Mouse (Mus musculus) skeletal muscle tissue, adult 2 months (tissue): ENCODE results near the gene Ppid.
"Not testable (repeated sequence)": the region's sequence is repeated elsewhere in the genome, so short reads cannot be mapped to it uniquely, and the experiment has no call there.

ENCODE experiments used
- DNase-seq: peaks from one replicate; pipeline ENCODE4 v3.0.0-alpha.2; 2012; ENCODE audit warnings: low read depth, low spot score

Gene Ppid

DNA sequence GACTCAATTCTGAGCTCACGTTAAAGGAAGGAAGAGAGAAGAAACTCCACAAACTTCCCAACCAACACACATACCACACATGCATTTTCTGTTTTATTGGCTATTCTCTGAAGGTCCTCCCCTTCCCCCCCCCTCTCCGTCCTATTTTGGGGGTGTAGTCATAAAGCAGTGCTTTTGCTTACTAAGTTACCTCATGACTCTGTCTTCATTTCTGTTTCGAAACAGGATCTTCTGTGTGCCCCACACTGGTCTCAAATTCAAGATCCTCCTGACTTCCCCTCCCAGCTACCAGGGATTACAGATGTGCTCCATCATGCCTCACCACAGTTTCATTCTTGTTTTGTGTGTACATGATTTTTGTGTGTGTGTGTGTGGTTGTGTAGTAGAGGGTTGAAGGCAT is 18.7 kb upstream of the Ppid start:
- DNase-seq = no peak

DNA sequence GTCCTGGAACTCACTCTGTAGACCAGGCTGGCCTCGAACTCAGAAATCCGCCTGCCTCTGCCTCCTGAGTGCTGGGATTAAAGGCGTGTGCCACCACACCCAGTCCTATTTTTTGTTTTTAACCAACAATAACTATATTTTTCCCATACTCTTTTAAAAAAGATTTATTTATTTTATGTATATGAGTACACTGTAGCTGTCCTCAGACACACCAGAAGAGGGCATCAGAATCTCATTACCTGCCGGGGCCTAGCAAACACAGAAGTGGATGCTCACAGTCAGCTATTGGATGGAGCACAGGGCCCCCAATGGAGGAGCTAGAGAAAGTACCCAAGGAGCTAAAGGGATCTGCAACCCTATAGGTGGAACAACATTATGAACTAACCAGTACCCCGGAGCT is 17.8 kb upstream of the Ppid start:
- not testable (repeated sequence) for DNase-seq

DNA sequence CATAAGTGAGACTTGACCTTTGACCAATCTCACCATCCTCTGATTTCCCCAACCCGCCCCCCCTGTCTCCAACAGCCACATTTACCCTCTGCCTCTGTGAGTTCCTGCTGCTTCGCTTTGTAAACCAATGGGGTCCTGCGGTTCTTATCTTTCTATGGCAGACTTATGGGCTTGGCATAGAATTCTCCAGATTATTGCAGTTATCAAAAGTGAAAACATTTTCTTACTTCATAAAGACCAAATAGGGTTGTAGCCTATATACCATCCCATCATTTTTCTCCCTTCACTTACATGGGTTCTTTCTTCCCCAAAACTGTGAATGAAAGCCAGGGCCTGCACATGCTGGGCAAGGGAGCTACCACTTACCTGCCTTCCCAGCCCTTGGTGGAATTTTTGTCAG is 16.8 kb upstream of the Ppid start:
- DNase-seq = no peak

DNA sequence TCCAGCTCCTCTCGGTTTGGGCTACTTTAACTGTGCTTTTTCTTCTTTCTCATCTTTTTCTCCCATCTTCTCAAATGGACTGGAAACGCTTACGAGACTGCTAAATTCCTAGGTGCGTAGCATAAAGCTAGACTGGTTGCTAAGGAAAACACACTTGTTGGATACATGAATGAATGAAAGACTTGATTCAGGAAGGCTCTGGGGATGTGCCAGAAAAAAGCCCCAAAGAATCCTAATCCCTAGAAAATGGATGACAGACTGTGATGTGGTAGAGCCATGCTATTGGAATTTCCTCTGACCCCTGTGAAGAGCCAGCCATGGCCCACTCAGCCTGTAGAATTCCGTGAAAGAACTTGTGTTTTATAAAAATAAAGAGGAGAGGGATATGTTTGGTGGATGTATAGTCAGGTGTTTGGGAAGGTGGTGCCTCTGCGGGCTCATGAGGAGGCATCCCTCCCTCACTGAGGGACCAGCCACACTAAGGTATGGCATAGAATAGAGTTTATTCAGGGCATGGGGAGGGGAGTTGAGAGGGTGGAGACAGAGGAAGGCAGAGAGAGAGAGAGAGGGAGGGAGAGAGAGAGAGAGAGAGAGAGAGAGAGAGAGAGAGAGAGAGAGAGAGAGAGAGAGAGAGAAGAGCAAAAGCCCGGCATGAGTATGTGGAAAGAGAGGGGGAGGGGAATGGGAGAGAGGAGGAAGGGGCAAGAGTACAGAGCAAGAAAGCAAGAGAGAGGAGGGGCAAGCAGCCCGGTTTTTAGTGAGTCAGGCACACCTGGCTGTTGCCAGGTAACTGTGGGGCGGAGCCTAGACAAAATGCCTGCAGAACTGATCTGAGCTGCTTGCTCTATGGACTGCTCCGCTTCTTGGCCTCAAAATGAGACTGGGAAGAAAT is 15.3 kb upstream of the Ppid start:
- no peak for DNase-seq

DNA sequence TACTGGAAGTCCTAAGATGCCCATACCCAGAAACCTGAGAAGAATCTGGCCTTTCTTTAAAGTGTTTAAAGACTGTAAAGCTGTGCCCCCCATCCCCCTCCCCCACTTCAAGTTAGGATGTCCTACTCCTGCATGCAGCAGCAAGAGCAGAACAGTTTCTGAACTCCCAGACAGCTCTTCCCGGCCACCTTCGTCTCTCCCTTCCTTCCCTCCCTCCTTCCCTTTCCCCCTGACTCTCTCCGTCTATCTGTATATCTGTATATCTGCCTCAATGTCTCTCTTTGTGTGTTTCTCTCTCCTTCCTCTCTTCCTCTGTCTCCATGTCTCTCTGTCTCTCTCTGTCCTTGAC is 14.7 kb upstream of the Ppid start:
- DNase-seq = no peak

DNA sequence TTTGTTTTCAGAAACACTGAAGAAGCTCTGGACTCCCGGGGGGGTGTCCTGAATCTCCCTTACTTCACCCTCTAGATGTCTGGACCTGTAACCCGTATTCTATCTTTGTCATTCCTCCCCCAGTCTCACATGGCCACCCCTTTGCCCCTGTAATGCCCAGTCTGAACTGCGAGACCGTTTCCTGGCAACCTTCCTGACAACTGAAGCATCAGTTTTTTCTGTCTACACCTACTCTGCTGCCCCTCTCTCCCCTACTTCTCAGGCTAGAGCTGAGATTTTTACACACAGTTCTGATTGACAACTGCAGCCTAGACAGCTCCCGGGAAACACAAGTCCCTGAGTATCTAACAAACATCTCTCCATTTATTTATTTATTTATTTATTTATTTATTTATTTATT is 14.3 kb upstream of the Ppid start:
- no peak for DNase-seq

DNA sequence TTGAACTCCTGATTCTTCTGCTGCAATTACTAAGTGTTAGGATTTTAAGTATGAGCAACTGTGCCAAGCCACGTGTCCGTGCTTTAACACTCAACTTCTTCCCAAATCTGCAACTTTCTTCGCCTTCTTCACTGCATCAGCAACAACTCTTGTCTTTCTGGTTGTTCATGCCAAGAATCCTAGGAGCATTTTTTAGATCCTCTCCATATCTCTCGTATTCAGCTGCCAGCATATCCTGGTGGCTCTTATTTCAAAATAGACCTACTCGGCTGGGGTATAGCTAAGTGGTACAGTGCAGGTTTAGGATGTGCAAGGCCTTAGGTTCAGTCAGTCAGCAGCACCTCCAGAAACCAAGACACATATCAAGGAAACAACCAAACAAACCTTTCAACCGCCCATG is 13.5 kb upstream of the Ppid start:
- no peak for DNase-seq

DNA sequence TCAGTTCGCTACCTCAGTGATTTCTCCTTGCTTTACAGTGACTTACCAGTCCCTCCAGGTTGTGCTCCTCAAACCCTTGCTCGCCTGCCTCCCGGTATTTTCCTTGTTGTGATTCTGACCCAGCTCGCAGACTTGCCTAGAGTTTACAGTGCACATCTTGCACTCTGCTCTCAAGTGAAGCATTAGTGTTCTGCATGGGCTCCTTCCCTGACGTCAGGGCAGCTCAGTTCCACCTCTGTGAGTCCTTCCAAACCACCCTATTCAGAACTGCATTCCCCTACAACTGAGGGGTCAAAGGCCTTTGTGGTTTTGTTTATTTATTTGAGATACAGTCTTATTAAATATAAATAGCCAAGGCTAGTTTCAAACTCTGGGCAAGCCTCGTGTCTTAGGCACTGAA is 13.0 kb upstream of the Ppid start:
- no peak for DNase-seq

DNA sequence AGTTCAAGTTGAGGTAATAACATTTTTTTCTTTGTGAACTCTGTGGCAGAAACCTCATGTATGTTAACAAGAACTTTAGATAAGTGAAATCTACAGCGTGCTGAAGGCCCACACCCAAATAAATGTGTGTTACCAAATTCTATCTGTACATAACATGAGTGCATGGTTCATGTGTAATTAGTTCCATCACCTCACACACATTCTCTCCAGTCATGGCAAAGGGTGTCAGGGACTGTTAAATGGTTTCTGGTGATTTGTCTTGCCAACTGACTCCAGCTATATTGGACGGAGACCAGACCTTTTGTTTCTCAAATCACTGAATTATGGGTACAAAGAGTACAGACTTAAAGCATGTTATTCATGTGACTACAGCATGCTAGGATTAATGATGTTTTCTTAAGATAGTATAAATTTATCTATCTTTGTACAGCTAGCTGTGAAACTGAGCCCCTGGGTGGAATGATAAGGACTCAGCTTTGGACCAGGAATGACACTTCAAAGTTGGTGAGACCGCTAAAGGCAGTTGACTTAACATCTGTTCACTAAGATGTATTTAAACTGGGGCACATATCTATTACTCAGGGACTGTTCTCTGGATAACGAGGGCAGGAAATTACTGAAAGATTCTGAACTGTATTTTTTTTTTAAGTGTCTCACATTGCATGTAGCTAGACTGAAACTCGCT is 11.1 kb upstream of the Ppid start:
- DNase-seq = no peak

DNA sequence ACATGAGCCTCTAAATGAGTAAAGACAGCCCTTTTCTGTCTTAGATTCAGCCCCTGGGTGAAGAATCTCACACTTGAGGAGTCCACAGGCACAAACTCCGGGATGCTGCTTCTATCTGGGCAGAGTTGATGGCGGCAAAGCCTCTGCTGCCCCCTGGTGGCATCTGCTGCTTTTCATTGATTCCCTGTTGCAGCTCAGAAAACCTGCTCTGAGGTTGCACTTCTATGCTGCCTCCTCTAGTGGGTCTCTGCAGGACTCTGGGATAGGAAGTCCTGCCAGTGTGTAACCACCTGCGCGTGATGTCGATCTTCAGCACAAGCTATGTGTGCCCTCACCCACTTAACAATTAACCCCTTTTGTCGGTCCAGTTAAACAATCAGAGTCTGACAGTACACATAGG is 4.3 kb upstream of the Ppid start:
- peak; percentile 80 for DNase-seq

DNA sequence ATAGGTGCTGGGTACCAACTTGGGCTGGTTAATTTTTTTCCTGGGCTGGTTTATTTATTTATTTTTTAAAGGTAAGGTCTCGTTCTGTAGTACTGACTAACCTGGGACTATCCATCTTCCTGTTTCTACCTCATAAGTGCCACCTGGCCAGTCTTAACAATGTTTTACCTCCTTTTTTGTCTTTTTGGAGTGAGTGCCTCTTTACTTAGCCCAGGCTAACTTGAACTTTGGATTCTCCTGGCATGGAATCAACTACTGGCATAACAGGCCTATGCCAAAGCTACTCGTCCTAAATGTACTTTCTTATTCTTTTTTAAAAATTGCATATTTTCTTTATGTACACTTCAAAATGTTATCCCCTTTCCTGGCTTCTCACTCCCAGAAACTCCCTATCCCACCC is 1.5 kb upstream of the Ppid start:
- no peak for DNase-seq

DNA sequence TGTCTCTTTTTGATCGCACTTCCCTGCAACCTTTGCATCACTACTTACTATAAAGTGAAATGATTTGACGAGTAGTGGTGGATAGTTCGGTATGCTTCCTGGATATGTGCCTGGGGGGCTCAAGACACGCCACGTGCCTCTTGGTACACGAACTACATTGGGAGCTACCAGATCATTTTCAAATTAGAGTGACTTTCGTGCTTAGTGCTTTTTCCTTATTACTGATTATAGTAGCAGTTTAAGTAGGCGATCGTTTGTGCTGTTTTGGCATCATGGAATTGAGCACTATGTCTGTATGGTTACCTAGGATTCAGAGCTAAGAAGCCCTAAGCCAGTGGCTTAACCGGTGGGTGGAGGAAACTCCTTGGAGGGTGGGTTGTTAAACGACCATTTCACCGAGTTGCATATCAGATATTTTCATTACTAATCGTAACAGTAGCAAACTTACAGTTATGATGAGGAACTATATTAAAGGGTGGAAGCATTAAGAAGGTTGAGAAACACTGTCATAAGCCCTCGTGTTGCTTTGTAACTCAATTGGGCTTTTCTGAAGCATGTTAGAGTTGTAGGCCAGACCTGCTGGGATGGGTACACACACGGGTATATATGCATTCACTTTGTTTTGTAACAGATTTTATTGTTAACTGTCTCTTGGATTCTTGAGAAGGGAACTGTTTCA is 790 bp downstream of the Ppid start:
- DNase-seq = no peak

DNA sequence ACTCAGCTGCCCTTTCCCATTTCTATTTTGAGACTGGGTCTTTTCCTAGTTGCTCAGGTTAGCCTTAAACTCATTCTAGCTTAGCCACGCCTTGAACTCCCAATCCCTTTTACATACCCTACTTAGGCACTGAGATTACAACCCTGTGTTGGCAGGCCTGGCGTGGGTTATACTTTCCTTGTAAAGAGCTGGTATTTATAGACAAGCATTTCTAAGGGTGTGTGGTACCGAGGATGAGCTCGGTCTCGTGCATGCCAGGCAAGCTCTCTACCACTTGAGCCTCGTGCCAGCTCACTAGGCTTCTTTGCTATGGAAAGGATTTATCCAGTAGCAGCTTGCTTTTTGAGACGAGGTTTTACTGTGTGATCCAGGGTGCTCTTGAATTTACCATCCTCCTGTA is 4.3 kb downstream of the Ppid start:
- DNase-seq = no peak

DNA sequence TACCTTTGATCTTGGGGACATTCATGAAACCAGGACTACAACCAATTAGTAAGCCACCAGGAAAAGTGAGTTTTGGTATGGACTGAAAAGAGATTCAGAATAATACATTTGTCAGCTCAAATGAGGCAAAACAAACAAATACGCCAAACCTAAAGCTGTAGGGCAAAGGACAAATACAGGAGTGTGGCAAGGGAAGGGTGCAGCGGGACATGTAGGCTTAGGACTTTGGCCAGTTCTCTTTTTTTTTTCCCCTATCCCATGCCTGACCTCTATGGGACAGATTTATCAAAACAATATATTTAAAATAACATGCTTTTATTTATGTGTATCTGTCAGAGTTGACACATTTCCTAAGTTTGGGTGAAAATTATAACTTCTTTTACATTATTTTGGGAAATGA is 18.7 kb downstream of the Ppid start:
- no peak for DNase-seq

DNA sequence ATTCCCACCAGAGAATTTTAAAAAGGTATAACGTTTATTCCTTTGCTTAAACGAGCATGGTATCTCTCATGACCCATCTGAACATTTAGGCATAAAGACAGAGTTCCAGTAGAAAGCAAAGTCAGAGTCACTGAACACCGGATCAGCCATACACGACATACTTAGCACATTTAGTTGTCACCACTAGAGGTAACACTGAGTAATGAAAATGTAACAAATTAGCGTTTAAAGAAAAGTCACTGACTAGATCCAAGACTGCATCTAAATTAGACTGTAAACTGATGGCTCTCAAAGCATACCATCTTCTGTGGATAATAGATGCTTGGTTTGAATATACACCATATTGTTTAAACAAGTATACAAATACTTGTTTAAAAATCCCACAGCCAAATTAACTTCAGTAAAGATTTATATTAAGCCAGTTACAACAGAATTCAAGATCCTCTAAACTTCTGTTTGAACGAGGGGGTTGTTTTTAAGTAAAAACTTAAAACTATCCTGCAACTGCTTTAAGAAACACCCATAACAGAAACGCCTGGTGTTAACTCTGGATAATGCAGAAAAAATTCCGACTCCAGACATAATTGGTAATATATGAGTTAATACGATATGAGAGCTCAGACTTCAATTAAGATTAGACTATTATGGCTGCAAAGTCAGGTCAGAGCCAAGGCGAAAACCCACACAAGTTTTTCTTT is 36.5 kb downstream of the Ppid start:
- DNase-seq = no peak

DNA sequence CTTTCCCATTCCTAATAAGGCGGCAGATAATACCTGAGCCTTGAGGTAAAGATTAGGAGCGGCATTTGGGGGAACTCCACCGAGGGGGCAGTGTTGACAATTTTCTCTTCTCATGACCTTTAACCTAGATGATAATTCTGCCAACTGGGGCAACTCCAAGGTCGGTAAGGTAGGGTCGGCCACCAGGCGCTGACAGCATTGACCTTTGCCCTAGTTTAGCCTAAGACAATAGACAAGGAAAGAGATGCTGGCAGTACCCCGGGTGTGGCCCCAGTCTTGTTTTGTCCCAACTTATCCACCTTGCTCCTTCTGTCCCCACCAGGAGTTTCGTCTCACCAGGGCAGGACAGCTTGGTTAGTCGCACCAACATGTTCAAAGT is 37.0 kb downstream of the Ppid start:
- DNase-seq = peak; percentile 28

DNA sequence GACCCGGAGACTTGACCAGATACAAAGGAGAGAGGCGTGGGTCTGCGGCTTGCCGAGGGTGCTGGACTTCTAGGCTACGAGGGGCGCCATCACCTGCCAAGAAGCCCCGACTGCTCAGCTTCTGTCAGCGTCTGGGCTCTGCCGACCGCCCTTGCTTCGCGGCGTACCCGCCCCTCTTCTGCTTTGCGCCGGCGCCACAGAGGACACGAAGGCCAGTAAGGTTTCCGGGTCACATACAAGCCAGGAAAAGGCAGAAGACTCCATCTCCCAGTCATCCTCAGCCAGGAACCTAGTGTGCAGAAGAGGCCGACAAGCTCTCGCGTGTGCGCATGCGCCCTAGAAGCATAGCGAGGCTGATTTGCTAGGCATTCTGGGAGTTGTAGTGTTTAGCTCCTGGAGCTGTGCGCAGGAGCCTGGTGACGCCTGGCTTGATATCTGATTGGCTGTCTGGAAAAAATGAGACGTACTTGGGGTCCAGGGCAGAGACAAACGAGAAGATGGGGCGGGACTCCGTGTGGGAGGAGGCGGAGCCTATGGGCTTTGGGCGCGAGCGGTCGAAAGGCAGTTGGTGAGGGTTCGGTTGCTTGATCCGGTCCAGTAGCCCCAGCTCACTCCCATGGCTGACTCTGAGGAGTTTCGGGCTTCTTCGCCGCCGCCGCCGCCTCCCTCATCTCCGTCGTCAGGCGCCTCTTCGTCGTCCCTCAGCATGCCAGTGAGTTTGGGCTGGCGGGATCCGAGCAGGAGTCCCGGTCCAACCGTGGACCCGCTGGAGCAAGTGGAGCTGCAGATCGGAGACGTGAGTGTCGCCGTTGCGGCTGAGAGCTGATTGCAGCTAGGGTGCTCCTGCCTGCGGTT is 37.6 kb downstream of the Ppid start, which contains the start of gene 4930579G24Rik:
4930579G24Rik (plus strand) TSS at position 519 of the 855 bp plus-strand sequence.
- DNase-seq = peak; percentile 100

DNA sequence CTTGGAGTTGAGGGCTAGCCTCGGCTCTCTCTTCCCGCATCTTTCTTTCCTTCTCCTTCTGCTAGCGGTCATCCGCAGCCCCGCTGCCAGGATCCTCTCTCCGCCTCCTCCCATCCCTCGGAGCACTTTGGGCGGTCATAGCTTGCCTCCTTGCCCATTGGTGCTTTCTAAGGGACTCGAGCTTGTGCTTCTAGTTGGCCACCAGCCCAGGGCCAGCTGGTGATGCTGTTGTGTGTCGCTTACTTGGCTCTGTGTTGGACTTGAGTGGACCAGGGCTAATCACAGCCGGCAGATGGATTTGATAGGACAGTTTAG is 38.2 kb downstream of the Ppid start, which contains the start of gene Etfdh:
Etfdh (minus strand) TSS at position 85 of the 315 bp plus-strand sequence.
- DNase-seq = peak; percentile 71

DNA sequence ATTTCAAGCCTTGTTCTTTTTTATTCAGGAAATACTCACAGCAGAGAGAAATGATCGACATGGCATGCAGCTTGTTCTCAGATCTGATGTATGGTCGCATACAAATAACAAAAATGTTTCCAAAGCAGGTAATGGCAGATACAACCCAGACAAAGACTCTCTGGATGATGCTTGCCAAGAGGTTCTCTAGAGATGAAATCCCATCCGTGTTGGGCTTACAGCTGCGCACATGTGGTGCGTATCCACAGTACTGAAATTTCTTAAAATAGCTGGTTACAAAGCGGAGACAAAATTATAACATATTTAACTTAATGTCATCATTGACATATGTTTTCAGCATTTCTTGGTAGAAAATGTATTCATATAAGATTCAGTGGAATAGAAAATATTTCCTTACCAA is 61.0 kb downstream of the Ppid start:
- DNase-seq = no peak
